Mouse (Mus musculus): ENCODE measurements around the gene Arl14ep.

- TF ChIP-seq CTCF (IDR thresholded peaks at IDR 0.05; ENCODE audit: insufficient read depth, low read length), result no peak
- TF ChIP-seq POLR2A (IDR thresholded peaks at IDR 0.05; ENCODE audit: borderline replicate concordance, extremely low read depth, low read depth, low read length), result no peak
These were observed 32.2 kb upstream of the Arl14ep start for GRCm38 (mm10) chr2:107006378-107006777.
